Mouse (Mus musculus): ENCODE measurements around the gene Phkg2.

- TF ChIP-seq POLR2A (IDR thresholded peaks at IDR 0.05; ENCODE audit: insufficient read depth, low read depth, low read length): no peak
- TF ChIP-seq CTCF (IDR thresholded peaks at IDR 0.05): no peak
- no peak for TF ChIP-seq EP300 (IDR thresholded peaks at IDR 0.05; ENCODE audit: insufficient read depth, low read depth, low read length)
Observed at GRCm38 (mm10) chr7:127616336-127616735, 43.2 kb downstream of the Phkg2 start.
